Comparison of ENCODE assay signal across 10 mouse cellular contexts in the genomic region with DNA sequence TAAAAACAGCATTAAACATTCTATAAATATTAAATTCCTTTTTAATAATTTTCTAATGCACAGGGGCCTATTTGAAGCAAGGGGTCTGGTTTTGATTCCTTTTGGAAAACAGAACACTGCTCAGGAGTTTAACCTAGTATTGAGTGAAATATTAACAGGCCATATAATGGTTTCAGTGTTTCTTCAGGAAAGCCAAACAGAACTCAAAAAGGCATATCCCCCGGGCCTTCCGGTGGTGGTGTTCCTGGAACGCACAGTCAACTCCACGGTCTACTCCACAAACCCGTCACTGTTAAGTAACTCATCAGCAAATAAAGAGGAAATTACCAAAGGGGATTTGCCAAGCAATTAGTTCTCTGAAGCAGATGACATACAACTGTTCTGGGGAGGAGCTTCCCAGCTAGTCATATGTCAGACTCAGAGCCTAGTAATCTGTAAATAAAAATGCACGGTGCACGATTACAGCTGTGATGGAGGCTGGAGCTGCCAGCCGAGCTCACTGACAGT. TPM values are rescaled to one million over a fixed set of nuclear protein-coding genes. Genes with fewer than 3 reads are reported as not detected.
DNase-seq lines count a peak whose midpoint lies in the region; ATAC-seq and TF ChIP-seq lines count a peak whose summit lies in the region.
"Had no signal": no experiment of that assay in that cellular context is flagged by ENCODE, and none has a peak within 500 bp of the region (broad histone marks: within the 10 kb centered on the region; RNA-seq: fewer than 3 reads in every experiment).

No protein-coding gene starts in this region.

- H3K36me3 ChIP-seq in forebrain, embryonic 13.5 days (ENCODE audit: poor library complexity, severe bottlenecking): peaks cover 9% of the 10 kb centered on the region; the same call in 1 of the 2 replicates
- H3K36me3 ChIP-seq in forebrain, embryonic 10.5 days (replicated peaks): no peaks in the 10 kb centered on the region
- no peaks in the 10 kb centered on the region for H3K36me3 ChIP-seq in lung, embryonic 15.5 days
- H3K36me3 ChIP-seq in intestine, postnatal 0 days (ENCODE audit: control insufficient read depth, insufficient read depth): no peaks in the 10 kb centered on the region
- H3K36me3 ChIP-seq in neural tube, embryonic 14.5 days (ENCODE audit: control insufficient read depth, insufficient read depth, low read length): no peaks in the 10 kb centered on the region
- H3K36me3 ChIP-seq: embryonic facial prominence, embryonic 15.5 days had no signal

- no peak overlapping the region for H3K4me2 ChIP-seq in forebrain, embryonic 13.5 days
- H3K4me2 ChIP-seq in lung, embryonic 15.5 days: no peak overlapping the region
- H3K4me2 ChIP-seq in intestine, postnatal 0 days (replicated peaks; ENCODE audit: low read depth): peak overlapping the region; percentile 14
- no peak overlapping the region for H3K4me2 ChIP-seq in neural tube, embryonic 14.5 days (ENCODE audit: low read depth, low read length)
- H3K4me2 ChIP-seq: embryonic facial prominence, embryonic 15.5 days had no signal

- H3K4me1 ChIP-seq in forebrain, embryonic 13.5 days: peaks cover 8% of the 10 kb centered on the region
- peaks cover 20% of the 10 kb centered on the region for H3K4me1 ChIP-seq in forebrain, embryonic 10.5 days
- peaks cover 25% of the 10 kb centered on the region for H3K4me1 ChIP-seq in lung, embryonic 15.5 days
- no peaks in the 10 kb centered on the region for H3K4me1 ChIP-seq in intestine, postnatal 0 days (replicated peaks; ENCODE audit: control insufficient read depth, insufficient read depth, low read length)
- no peaks in the 10 kb centered on the region; the same call in 1 of the 2 replicates for H3K4me1 ChIP-seq in neural tube, embryonic 14.5 days (ENCODE audit: control insufficient read depth, insufficient read depth, low read length)

- DNase-seq in forebrain, embryonic 10.5 days (ENCODE audit: extremely low spot score, low spot score): no peak
- DNase-seq in lung, postnatal 4 days: no peak
- DNase-seq in natural killer cell, adult 2 months (ENCODE audit: low spot score in 2 of 2): no peak
- no peak for DNase-seq in embryo, embryonic 11 days
- DNase-seq: lung, postnatal 10 days had no signal

- TF ChIP-seq CTCF in intestine, postnatal 0 days (IDR thresholded peaks at IDR 0.05; ENCODE audit: low read depth): no peak

- WGBS in forebrain, embryonic 13.5 days: 66% methylated on average over 8 of the region's 8 CpGs
- 89% methylated on average over 8 of the region's 8 CpGs for WGBS in forebrain, embryonic 10.5 days
- WGBS in lung, embryonic 15.5 days: 31% methylated on average over 8 of the region's 8 CpGs
- WGBS in intestine, postnatal 0 days: 23% methylated on average over 8 of the region's 8 CpGs
- 29% methylated on average over 8 of the region's 8 CpGs for WGBS in neural tube, embryonic 14.5 days

- H3K9me3 ChIP-seq in forebrain, embryonic 13.5 days (replicated peaks): no peaks in the 10 kb centered on the region
- no peaks in the 10 kb centered on the region for H3K9me3 ChIP-seq in forebrain, embryonic 10.5 days
- H3K9me3 ChIP-seq in lung, embryonic 15.5 days: no peaks in the 10 kb centered on the region
- H3K9me3 ChIP-seq in intestine, postnatal 0 days (ENCODE audit: control insufficient read depth): no peaks in the 10 kb centered on the region
- no peaks in the 10 kb centered on the region for H3K9me3 ChIP-seq in neural tube, embryonic 14.5 days (ENCODE audit: control insufficient read depth, low read length)
- H3K9me3 ChIP-seq: embryonic facial prominence, embryonic 15.5 days had no signal

- H3K9ac ChIP-seq in forebrain, embryonic 13.5 days: no peak overlapping the region
- H3K9ac ChIP-seq in lung, embryonic 15.5 days: no peak overlapping the region
- no peak overlapping the region for H3K9ac ChIP-seq in intestine, postnatal 0 days (ENCODE audit: low read depth, low read length)
- H3K9ac ChIP-seq in neural tube, embryonic 14.5 days (replicated peaks; ENCODE audit: low read depth, low read length): no peak overlapping the region
- H3K9ac ChIP-seq: embryonic facial prominence, embryonic 15.5 days had no signal

- no peaks in the 10 kb centered on the region for H3K27me3 ChIP-seq in forebrain, embryonic 13.5 days
- H3K27me3 ChIP-seq in forebrain, embryonic 10.5 days (ENCODE audit: poor library complexity, severe bottlenecking): no peaks in the 10 kb centered on the region
- H3K27me3 ChIP-seq in lung, embryonic 15.5 days: no peaks in the 10 kb centered on the region
- H3K27me3 ChIP-seq in intestine, postnatal 0 days (replicated peaks; ENCODE audit: control insufficient read depth, insufficient read depth, low read length): no peaks in the 10 kb centered on the region
- H3K27me3 ChIP-seq in neural tube, embryonic 14.5 days (ENCODE audit: control insufficient read depth, insufficient read depth, low read length): no peaks in the 10 kb centered on the region
- H3K27me3 ChIP-seq: embryonic facial prominence, embryonic 15.5 days had no signal

- peak overlapping the region; percentile 31; the same call in 1 of the 2 replicates for H3K27ac ChIP-seq in forebrain, embryonic 13.5 days
- no peak overlapping the region for H3K27ac ChIP-seq in forebrain, embryonic 10.5 days
- H3K27ac ChIP-seq in lung, embryonic 15.5 days: peak overlapping the region; percentile 43
- H3K27ac ChIP-seq in intestine, postnatal 0 days (ENCODE audit: low read depth, low read length): peak overlapping the region; percentile 41; the same call in 1 of the 2 replicates
- no peak overlapping the region for H3K27ac ChIP-seq in neural tube, embryonic 14.5 days (ENCODE audit: low read depth, low read length)
- H3K27ac ChIP-seq: embryonic facial prominence, embryonic 15.5 days had no signal

- H3K4me3 ChIP-seq in forebrain, embryonic 13.5 days: no peak overlapping the region
- no peak overlapping the region for H3K4me3 ChIP-seq in forebrain, embryonic 10.5 days
- no peak overlapping the region for H3K4me3 ChIP-seq in lung, embryonic 15.5 days
- no peak overlapping the region for H3K4me3 ChIP-seq in intestine, postnatal 0 days (ENCODE audit: low read depth, low read length)
- no peak overlapping the region for H3K4me3 ChIP-seq in neural tube, embryonic 14.5 days (ENCODE audit: low read depth, low read length)
- H3K4me3 ChIP-seq: embryonic facial prominence, embryonic 15.5 days had no signal

- 0 out of 2 replicates have a peak, but pooled peaks have one; percentile 38 for ATAC-seq in forebrain, embryonic 13.5 days
- ATAC-seq in lung, embryonic 15.5 days (ENCODE audit: borderline replicate concordance, extremely low read depth, low FRiP score, low TSS enrichment): peak; percentile 55
- ATAC-seq in intestine, postnatal 0 days: peak; percentile 56
- peak; percentile 71; the same call in 1 of the 2 replicates for ATAC-seq in neural tube, embryonic 14.5 days (ENCODE audit: low read depth)

RNA-seq across cellular contexts. Expression of gene Atxn1, which starts 14.4 kb away (rescaled TPM):
- 7.7 and 8.7 TPM in 2 replicates for polyA plus RNA-seq in forebrain, embryonic 13.5 days (2015; fragmentation: Nextera tagmentation; extraction: Ambion mirVana)
- 1.6 and 2.2 TPM in 2 replicates for polyA plus RNA-seq in forebrain, embryonic 10.5 days (2016; fragmentation: Nextera tagmentation; extraction: Ambion mirVana)
- 7.4 and 8.5 TPM in 2 replicates for polyA plus RNA-seq in lung, embryonic 15.5 days (2015; fragmentation: Nextera tagmentation; extraction: Ambion mirVana)
- 6.1 and 9.4 TPM in 2 replicates for polyA plus RNA-seq in intestine, postnatal 0 days (2015; fragmentation: Nextera tagmentation; extraction: Ambion mirVana)
- 7.5 and 9.4 TPM in 2 replicates for polyA plus RNA-seq in neural tube, embryonic 14.5 days (2014; fragmentation: Nextera tagmentation; extraction: Ambion mirVana)

Comparison
In these comparisons a context has a peak if more than half of its experiments do, and no peak if none do; other contexts are left out.
1. H3K27ac ChIP-seq: peak in forebrain, embryonic 13.5 days (single experiment), lung, embryonic 15.5 days (single experiment) and intestine, postnatal 0 days (single experiment); none in forebrain, embryonic 10.5 days (single experiment) and neural tube, embryonic 14.5 days (single experiment).
2. Peak in every context shown above with its lines, with median percentiles within 50 percentile points of each other: ATAC-seq.